Mouse (Mus musculus): ENCODE measurements around the gene Gsdma. TPM values are rescaled to one million over a fixed set of nuclear protein-coding genes. Genes with fewer than 3 reads are reported as not detected.

Gene Gsdma
- not detected for polyA plus RNA-seq (2017; shearing (Covaris generic))

DNA sequence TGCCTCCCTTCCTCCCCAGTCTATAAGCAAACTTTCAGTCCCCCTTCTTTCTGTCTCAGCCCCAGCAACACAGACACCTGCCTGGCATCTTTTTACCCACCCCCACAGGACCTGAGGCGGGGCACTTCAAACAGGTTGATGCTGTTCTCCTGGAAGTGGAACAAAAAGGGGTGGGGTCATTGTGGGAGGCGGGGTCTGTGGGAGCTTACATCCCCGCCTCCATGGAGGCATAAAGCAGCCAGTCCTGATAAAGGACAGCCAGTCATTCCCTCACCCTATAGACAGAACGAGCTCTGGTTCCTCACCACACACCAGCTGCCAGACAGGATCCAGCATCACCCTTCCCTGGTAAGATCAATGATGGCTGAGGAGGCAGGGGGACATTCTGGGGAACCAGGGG lies at the start of gene Gsdma:
TSS of gene Gsdma (plus strand) at position 261 of the 400 bp plus-strand sequence.

DNA sequence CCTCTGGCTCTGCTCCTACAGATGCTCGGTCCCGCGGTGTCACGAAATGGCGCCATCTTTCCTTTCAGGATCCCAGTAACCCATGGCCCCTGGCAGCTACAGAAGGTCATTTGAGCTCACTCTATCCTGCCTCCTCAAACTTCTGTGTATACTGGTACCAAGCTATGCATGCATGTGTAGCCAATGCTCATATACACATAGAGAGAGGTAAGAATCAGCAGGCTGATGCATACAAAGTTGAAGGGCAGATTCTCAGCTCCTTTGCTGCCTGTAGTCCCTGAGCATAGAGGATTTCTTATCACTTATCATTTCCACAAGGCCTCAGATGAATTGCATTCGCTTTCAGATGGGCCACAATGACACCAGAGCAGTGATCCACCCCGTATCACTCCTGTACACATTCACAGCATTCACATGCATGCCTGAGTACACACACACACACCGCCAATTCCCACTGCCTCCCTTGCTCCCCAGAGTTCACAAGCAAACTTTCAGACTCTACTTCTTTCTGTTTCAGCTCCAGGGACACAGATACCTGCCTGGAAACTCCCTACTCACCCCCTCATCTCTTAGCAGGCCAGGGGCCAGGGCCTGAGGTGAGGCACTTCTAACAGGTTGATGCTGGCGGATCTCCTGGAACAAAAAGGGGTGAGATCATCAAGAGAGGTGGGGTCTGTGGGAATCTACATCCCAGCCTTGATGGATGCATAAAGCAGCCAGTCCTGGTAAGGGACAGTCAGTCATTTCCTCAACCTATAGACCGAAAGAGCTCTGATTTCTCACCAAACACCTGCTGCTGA lies 38.3 kb upstream of the Gsdma start, which contains the start of the genes Gm12355 and Gsdma3:
TSS of gene Gm12355 (minus strand) at position 51 of the 800 bp plus-strand sequence.
TSS of gene Gsdma3 (plus strand) at position 750 of the 800 bp plus-strand sequence.

DNA sequence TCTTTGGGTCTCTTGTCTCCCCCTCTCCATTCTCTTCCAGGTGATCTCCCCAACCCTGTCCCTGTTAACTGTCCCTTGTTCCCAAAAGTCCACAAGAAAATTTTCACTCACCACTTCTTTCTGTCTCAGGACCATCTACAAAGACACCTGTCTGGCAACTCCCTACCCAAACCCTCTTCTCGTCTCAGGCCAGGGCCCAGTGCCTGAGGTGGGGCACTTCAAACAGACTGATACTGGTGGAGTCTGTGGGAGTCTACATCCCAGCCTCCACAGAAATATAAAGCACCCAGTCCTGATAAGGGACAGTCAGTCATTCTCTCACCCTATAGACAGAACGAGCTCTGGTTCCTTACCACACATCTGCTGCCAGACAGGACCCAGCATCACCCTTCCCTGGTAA lies 17.7 kb upstream of the Gsdma start, which contains the start of gene Gsdma2:
TSS of gene Gsdma2 (plus strand) at position 301 of the 400 bp plus-strand sequence.

DNA sequence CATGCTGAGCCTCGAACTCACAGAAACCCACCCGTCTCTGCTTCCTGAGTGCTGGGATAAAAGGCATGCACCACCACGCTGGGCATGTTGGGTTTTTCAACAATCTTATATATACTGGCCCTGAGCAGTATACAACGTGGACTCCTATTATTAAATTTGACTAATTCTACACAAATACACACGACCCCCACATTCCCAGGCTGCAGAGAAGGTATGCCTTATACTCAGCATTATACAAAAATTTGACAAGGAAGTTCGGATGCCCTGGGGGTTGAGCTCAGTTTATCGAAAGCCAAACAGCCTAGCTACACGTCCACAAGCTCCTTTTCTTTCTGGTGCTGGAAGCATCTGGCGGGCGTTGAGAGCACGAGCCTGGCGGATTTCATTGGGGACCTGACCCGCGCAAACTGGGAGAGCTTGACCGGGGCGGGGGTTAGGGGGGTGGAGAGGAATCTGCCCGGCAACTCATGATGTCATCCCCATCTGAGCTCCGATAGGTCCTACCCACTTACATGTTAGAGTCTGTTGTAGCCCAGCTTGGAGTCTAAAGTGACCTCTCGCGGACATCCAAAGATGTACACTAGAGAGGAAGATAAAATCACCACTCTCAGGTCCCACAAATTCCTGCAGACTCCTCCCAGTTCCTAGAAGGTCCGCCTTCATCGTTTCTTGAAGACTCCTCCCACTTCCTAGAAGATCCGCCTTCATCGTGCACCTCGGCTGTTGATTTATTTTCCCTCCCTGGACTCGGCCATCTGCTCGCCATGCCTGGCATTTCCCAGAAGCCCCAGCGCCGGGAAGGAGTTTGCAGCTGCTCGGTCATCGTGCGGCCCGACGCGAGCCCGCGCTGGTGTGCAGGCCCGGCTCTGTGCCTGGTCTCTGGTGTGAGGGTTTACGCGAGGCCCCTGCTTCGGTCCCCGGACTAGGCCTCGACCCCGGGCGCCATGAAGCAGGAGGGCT lies 17.9 kb downstream of the Gsdma start, which contains the start of gene Psmd3:
TSS of gene Psmd3 (plus strand) at position 769 of the 960 bp plus-strand sequence.

DNA sequence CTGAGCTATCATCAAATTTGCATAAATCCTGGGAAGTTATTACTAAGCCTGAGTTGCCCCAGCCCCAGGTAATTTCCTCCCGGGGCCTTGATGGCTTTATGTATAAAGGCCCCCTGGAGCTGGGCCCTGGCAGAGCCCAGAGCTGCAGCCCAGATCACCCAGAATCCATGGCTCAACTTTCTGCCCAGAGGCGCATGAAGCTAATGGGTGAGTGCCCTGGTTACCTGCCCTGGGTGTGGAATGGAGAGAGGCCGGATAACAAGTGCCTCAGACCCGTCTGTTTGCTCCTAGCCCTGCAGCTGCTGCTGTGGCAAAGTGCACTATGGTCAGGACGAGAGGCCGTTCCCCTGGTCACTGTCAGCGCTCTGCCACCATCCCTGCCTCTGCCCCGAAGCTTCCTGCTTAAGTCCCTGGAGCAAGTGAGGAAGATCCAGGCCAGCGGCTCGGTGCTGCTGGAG lies 37.1 kb downstream of the Gsdma start, which contains the start of gene Csf3:
TSS of gene Csf3 (plus strand) at position 51 of the 458 bp plus-strand sequence.

Other genes with a start within 250 kb of the Gsdma start
- 204 TPM for gene Mien1, start 225.4 kb upstream of the Gsdma start, polyA plus RNA-seq (2017; shearing (Covaris generic))
- 6.2 TPM for gene Grb7, start 218.0 kb upstream of the Gsdma start, polyA plus RNA-seq (2017; shearing (Covaris generic))
- gene Ikzf3, start 118.3 kb upstream of the Gsdma start, polyA plus RNA-seq (2017; shearing (Covaris generic)): 58.0 TPM
- gene Zpbp2, start 113.3 kb upstream of the Gsdma start, polyA plus RNA-seq (2017; shearing (Covaris generic)): 5.6 TPM
- gene Ormdl3, start 77.0 kb upstream of the Gsdma start, polyA plus RNA-seq (2017; shearing (Covaris generic)): 90.2 TPM
- gene Lrrc3c, start 66.1 kb upstream of the Gsdma start, polyA plus RNA-seq (2017; shearing (Covaris generic)): not detected
- 4.6 TPM for gene Gm12355, start 38.7 kb upstream of the Gsdma start, polyA plus RNA-seq (2017; shearing (Covaris generic))
- gene Gsdma3, start 38.0 kb upstream of the Gsdma start, polyA plus RNA-seq (2017; shearing (Covaris generic)): not detected
- gene Gsdma2, start 17.6 kb upstream of the Gsdma start, polyA plus RNA-seq (2017; shearing (Covaris generic)): not detected
- gene Psmd3, start 18.2 kb downstream of the Gsdma start, polyA plus RNA-seq (2017; shearing (Covaris generic)): 60.8 TPM
- not detected for gene Csf3, start 36.9 kb downstream of the Gsdma start, polyA plus RNA-seq (2017; shearing (Covaris generic))
- gene Med24, start 65.1 kb downstream of the Gsdma start, polyA plus RNA-seq (2017; shearing (Covaris generic)): 64.9 TPM
- gene Thra, start 76.3 kb downstream of the Gsdma start, polyA plus RNA-seq (2017; shearing (Covaris generic)): 6.6 TPM
- gene Nr1d1, start 111.0 kb downstream of the Gsdma start, polyA plus RNA-seq (2017; shearing (Covaris generic)): 11.5 TPM
- 10.9 TPM for gene Msl1, start 131.2 kb downstream of the Gsdma start, polyA plus RNA-seq (2017; shearing (Covaris generic))
- 10.2 TPM for gene Casc3, start 140.6 kb downstream of the Gsdma start, polyA plus RNA-seq (2017; shearing (Covaris generic))
- gene Rapgefl1, start 172.4 kb downstream of the Gsdma start, polyA plus RNA-seq (2017; shearing (Covaris generic)): 0.35 TPM
- 4.9 TPM for gene Wipf2, start 199.3 kb downstream of the Gsdma start, polyA plus RNA-seq (2017; shearing (Covaris generic))
- 3.2 TPM for gene Cdc6, start 243.4 kb downstream of the Gsdma start, polyA plus RNA-seq (2017; shearing (Covaris generic))